ENCODE assay signal across 27 mouse cellular contexts in genomic region chr6:8725610-8726009, GRCm38 (mm10).
"Had no signal": no experiment of that assay in that cellular context is flagged by ENCODE, and none has a peak within 500 bp of the region (broad histone marks: within the 10 kb centered on the region; RNA-seq: fewer than 3 reads in every experiment).

No protein-coding gene starts in this region.

- DNase-seq: gastrocnemius, postnatal 14 days; gastrocnemius, postnatal 36 days; heart, adult 18-20 months; heart, postnatal 14 days; heart, postnatal 36 days; kidney, adult 11 months; kidney, adult 2 months; kidney, adult 9 months; kidney, postnatal 14 days; kidney, postnatal 36 days; layer of hippocampus, adult 9-11 months; layer of hippocampus, postnatal 36 days; left cerebral cortex, postnatal 4 days; lung, adult 18-20 months had no signal

- H3K36me3 ChIP-seq: heart, embryonic 15.5 days; hindbrain, embryonic 13.5 days; hindbrain, embryonic 15.5 days; kidney, embryonic 15.5 days; limb, embryonic 15.5 days; liver, embryonic 12.5 days had no signal

- H3K9me3 ChIP-seq: heart, embryonic 13.5 days; heart, embryonic 15.5 days; hindbrain, embryonic 13.5 days; hindbrain, embryonic 15.5 days; limb, embryonic 13.5 days; limb, embryonic 15.5 days; liver, embryonic 12.5 days had no signal

- H3K4me2 ChIP-seq: heart, embryonic 11.5 days; heart, embryonic 13.5 days; heart, embryonic 15.5 days; hindbrain, embryonic 13.5 days; hindbrain, embryonic 15.5 days; kidney, embryonic 15.5 days; limb, embryonic 13.5 days; limb, embryonic 15.5 days; liver, embryonic 12.5 days had no signal

- H3K27me3 ChIP-seq: heart, embryonic 13.5 days; heart, embryonic 15.5 days; hindbrain, embryonic 13.5 days; hindbrain, embryonic 15.5 days; kidney, embryonic 15.5 days; limb, embryonic 13.5 days; limb, embryonic 15.5 days; liver, embryonic 12.5 days had no signal

- H3K4me1 ChIP-seq: heart, embryonic 13.5 days; heart, embryonic 15.5 days; hindbrain, embryonic 13.5 days; hindbrain, embryonic 15.5 days; kidney, embryonic 15.5 days; limb, embryonic 13.5 days; limb, embryonic 15.5 days; liver, embryonic 12.5 days had no signal

- H3K4me3 ChIP-seq: heart, embryonic 13.5 days; heart, embryonic 15.5 days; hindbrain, embryonic 13.5 days; hindbrain, embryonic 15.5 days; kidney, embryonic 15.5 days; limb, embryonic 13.5 days; limb, embryonic 15.5 days; liver, embryonic 12.5 days had no signal

- ATAC-seq: hindbrain, postnatal 0 days; intestine, embryonic 16.5 days; liver, embryonic 12.5 days had no signal

- H3K9ac ChIP-seq: heart, embryonic 13.5 days; heart, embryonic 15.5 days; hindbrain, embryonic 13.5 days; hindbrain, embryonic 15.5 days; kidney, embryonic 15.5 days; limb, embryonic 13.5 days; limb, embryonic 15.5 days; liver, embryonic 12.5 days; liver, embryonic 14.5 days had no signal

- H3K27ac ChIP-seq: heart, embryonic 13.5 days; heart, embryonic 15.5 days; hindbrain, embryonic 13.5 days; hindbrain, embryonic 15.5 days; hindbrain, postnatal 0 days; kidney, embryonic 15.5 days; kidney, postnatal 0 days; limb, embryonic 13.5 days; limb, embryonic 15.5 days; liver, embryonic 12.5 days; liver, embryonic 14.5 days had no signal
